Mouse (Mus musculus): ENCODE measurements around the gene Arnt2.

Gene Arnt2

GRCm38 (mm10) chr7:84396581-84396980, 13.4 kb downstream of the Arnt2 start:
- no peak for DNase-seq

DNA sequence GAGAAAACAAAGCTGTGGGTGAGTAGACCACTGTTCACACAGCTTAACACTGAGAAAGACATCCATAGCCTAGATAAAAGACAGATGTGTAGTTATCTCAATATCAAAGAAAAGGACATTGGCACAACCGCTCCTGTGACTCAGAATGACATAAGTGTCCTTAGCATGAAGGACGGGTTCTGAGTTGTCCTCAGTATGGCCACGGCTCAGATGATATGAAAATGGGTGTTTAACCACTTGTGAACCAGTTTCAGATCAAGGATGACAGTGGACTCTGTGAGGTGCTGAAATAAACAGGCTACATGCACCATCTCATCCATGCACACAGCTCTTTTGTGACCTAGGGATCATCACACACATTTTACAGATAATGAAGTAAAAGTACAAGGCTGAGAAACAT, 22.1 kb downstream of the Arnt2 start:
- DNase-seq = no peak

GRCm38 (mm10) chr7:84386472-84386871, 23.5 kb downstream of the Arnt2 start:
- DNase-seq = no peak

- no peak for DNase-seq
These were observed 25.2 kb downstream of the Arnt2 start for GRCm38 (mm10) chr7:84384778-84385177.

GRCm38 (mm10) chr7:84384086-84384485, 25.9 kb downstream of the Arnt2 start:
- no peak for DNase-seq

GRCm38 (mm10) chr7:84382346-84382745, 27.6 kb downstream of the Arnt2 start:
- DNase-seq = no peak

DNA sequence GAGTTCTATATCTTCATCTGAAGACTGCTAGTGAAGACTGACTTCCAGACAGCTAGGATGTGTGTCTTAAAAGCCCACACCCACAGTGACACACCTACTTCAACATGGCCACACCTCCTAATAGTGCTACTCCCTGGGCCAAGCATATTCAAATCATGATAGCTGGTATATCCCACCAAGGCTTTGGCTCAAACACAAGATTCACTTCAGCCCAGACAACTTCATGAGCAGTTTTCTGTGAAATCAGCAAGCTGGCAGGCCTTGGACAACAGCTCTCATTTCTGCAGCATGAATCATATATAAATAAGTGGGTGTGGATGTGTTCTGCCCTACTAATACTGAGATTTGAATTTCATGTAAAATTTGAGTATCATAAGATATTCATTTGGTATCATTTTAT, 29.2 kb downstream of the Arnt2 start:
- DNase-seq = no peak

GRCm38 (mm10) chr7:84377330-84377729, 32.6 kb downstream of the Arnt2 start:
- DNase-seq = no peak

GRCm38 (mm10) chr7:84373691-84374090, 36.3 kb downstream of the Arnt2 start:
- DNase-seq = no peak

DNA sequence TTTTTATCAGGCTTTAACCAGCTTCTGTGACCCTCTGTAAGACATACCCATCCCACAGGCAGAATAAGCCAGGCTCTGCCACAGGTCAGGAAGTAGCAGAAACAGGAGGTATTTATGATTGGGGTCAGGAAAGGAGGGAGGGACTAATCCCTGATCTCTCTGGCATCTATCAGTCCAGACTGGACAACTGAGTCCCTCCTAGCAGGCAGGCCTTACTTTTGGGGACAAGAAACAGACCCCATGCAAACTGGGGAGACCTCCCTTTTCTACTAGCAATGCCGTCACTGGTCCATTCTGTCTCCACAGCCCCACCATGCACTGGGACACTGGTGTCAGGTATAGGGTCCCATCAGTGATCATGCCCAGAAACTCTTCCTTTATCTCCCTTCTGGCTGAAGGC, 37.1 kb downstream of the Arnt2 start:
- DNase-seq = no peak

DNA sequence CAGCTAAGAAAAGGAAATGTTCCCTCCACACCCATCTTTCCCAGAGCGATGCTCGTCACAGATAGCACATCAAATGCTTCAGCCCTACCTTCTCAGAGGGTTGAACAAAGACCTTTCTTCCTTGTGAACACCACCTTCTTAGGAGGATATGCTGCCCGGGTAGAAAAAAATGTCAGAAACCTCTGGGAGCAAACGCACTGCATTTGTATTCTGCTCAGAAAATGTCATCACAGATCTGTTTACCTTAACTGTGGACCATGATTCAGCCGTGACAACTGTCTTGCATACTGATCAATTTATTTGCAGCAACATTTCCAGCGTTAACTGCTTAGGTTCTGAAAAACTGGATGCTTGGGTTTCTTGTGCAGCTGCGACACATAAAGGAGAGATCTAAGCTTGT, 37.7 kb downstream of the Arnt2 start:
- DNase-seq = no peak

GRCm38 (mm10) chr7:84370911-84371592, 38.9 kb downstream of the Arnt2 start:
- no peak for DNase-seq

DNA sequence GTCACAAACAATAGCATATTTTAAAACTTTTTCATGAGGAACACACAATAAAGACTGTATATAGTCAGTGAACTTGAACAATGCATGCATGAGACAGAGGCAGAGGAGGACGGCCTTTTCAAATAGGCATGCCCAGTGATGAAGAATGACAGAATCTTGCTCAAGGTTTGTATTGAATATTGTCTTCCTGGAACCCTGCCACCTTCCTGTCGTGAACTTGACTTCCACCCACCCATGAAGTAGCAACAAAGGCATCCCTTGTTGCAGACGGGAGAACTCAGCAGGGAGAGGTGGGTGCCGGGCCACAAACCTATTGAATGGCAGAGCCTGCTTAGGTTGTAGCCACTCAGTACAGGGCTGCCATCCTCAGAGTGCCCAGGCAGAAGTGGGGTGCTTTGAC, 43.7 kb downstream of the Arnt2 start:
- no peak for DNase-seq

DNA sequence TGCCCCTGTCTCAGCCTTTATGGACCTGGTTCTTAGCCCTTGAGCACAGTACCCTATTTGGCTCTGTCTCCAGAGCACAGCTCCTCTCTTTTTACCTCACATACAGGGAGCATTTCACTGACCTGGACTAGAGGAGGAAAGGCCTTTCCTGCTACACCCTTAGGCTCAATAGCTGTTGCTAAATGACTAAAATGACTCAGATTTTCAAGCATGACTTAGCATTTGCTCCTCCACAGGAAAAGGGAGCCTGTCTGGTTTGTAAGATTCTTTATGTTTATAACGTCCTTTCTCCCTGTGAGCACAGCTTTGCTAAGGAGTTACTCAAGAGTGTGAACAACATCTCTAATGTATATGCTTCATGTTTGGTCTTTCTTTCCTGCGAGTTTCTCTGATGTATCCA, 47.3 kb downstream of the Arnt2 start:
- DNase-seq = peak; percentile 30 to 39

- DNase-seq = peak; percentile 77 to 81
These were observed 48.8 kb downstream of the Arnt2 start for GRCm38 (mm10) chr7:84361086-84361684.

- DNase-seq = peak; percentile 81 to 93
These were observed 51.5 kb downstream of the Arnt2 start for GRCm38 (mm10) chr7:84358426-84358825.

GRCm38 (mm10) chr7:84355619-84356570, 54.1 kb downstream of the Arnt2 start:
- peak; percentile 81 to 86 for DNase-seq

- DNase-seq = no peak
These were observed 55.1 kb downstream of the Arnt2 start for GRCm38 (mm10) chr7:84354890-84355289.

- DNase-seq = no peak
These were observed 59.4 kb downstream of the Arnt2 start for GRCm38 (mm10) chr7:84350529-84350928.

- no peak for DNase-seq
These were observed 60.0 kb downstream of the Arnt2 start for GRCm38 (mm10) chr7:84349976-84350375.

- no peak for DNase-seq
These were observed 61.6 kb downstream of the Arnt2 start for GRCm38 (mm10) chr7:84348145-84348911.

- DNase-seq = no peak
These were observed 66.8 kb downstream of the Arnt2 start for GRCm38 (mm10) chr7:84343160-84343559.

DNA sequence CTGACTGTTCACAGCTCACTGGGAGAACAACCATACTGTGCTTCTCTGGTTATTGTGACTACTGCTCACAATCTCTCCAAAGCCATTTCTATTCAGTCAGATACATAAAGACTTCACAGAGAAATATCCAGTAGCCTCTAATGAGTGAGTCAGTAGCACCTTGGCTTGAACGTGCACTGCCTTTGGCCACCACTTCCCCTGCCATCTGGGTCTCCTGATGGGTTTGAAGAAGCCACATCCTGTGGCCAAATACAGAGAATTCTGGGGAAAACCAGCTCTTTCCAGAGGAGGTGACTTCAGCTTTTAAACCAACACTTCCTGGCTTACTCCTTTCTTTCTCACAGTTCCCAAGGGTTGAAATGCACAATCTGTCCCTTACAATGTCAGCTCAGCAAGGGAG, 69.0 kb downstream of the Arnt2 start:
- no peak for DNase-seq

Data from kidney, postnatal 36 days (tissue).